Mouse (Mus musculus) liver, embryonic 15.5 days (tissue): ENCODE data around the gene Actn2. TPM values are rescaled to one million over a fixed set of nuclear protein-coding genes. Genes with fewer than 3 reads are reported as not detected.

Experiments used
- ATAC-seq: fragments of 200-750 bp; cut with Nextera tagmentation; 2 replicates; pipeline ENCODE4 v1.8.0; 2017; ENCODE audit warnings: moderate number of reproducible peaks, mild to moderate bottlenecking, moderate library complexity; ENCODE audit not compliant: insufficient read depth
- H3K27ac ChIP-seq: fragments of 300-500 bp; sonication (generic); replicated peaks from 2 replicates; pipeline ENCODE4 v1.5.1; 2015; ENCODE audit warnings: mild to moderate bottlenecking, inconsistent platforms
- H3K27me3 ChIP-seq: fragments of 300-500 bp; sonication (generic); 2 replicates; pipeline ENCODE4 v1.6.1; 2015; ENCODE audit warnings: mild to moderate bottlenecking, inconsistent platforms
- H3K36me3 ChIP-seq: fragments of 300-500 bp; sonication (generic); replicated peaks from 2 replicates; pipeline ENCODE4 v1.6.1; 2015; ENCODE audit warnings: moderate library complexity, mild to moderate bottlenecking, inconsistent platforms
- H3K4me1 ChIP-seq: fragments of 300-500 bp; sonication (generic); replicated peaks from 2 replicates; pipeline ENCODE4 v1.6.1; 2015; ENCODE audit warnings: inconsistent platforms
- H3K4me2 ChIP-seq: fragments of 300-500 bp; sonication (generic); 2 replicates; pipeline ENCODE4 v1.6.1; 2015; ENCODE audit warnings: moderate library complexity, mild to moderate bottlenecking, inconsistent platforms
- H3K4me3 ChIP-seq: fragments of 300-500 bp; sonication (generic); replicated peaks from 2 replicates; pipeline ENCODE4 v1.5.1; 2015; ENCODE audit warnings: mild to moderate bottlenecking, inconsistent platforms
- H3K9ac ChIP-seq: fragments of 300-500 bp; sonication (generic); 2 replicates; pipeline ENCODE4 v1.6.1; 2015; ENCODE audit warnings: moderate library complexity, mild to moderate bottlenecking, inconsistent platforms
- H3K9me3 ChIP-seq: fragments of 300-500 bp; sonication (generic); replicated peaks from 2 replicates; pipeline ENCODE4 v1.6.1; 2016; ENCODE audit warnings: inconsistent platforms
- WGBS: fragments of 180-500 bp; shearing (Covaris S2); methylation state at CpG from one replicate; pipeline ENCODE4 v1.1.7; 2015; ENCODE audit warnings: mixed read lengths; ENCODE audit not compliant: insufficient replicate concordance; 5-methylcytosine and 5-hydroxymethylcytosine counted together
- polyA plus RNA-seq: library from polyadenylated mRNA; unstranded; fragments of >200 nt; fragmentation: Nextera tagmentation; extraction: Ambion mirVana; gene quantifications from 2 replicates; pipeline ENCODE4 v1.2.1, GENCODE M21; 2015

The Actn2 gene
- polyA plus RNA-seq, 1 experiment from 2014 or later = 22.5 TPM

- WGBS = 50% methylated on average over 3 of the region's 3 CpGs
- Histone ChIP-seq H3K36me3 (no peaks in the 10 kb centered on the region), H3K4me2 (no peak overlapping the region), H3K4me1 (no peaks in the 10 kb centered on the region), H3K9ac (no peak overlapping the region), H3K4me3 (no peak overlapping the region), H3K27me3 (no peaks in the 10 kb centered on the region; the same call in 1 of the 2 replicates), H3K9me3 (no peaks in the 10 kb centered on the region), H3K27ac (no peak overlapping the region)
- ATAC-seq = no peak
Measured at GRCm38 (mm10) chr13:12346837-12347236, 6.3 kb upstream of the Actn2 start.

GRCm38 (mm10) chr13:12341447-12341846, 887 bp upstream of the Actn2 start:
- peaks cover 25% of the 10 kb centered on the region for H3K27me3 ChIP-seq
- WGBS = 14% methylated on average over 6 of the region's 6 CpGs
- H3K4me1 ChIP-seq = peaks cover 7% of the 10 kb centered on the region; the same call in 1 of the 2 replicates
- no peak overlapping the region for H3K4me2 ChIP-seq
- H3K9ac ChIP-seq = no peak overlapping the region
- H3K27ac ChIP-seq = no peak overlapping the region
- ATAC-seq = no peak
- no peaks in the 10 kb centered on the region for H3K9me3 ChIP-seq
- H3K4me3 ChIP-seq = no peak overlapping the region
- H3K36me3 ChIP-seq = no peaks in the 10 kb centered on the region

- H3K9me3 ChIP-seq = no peaks in the 10 kb centered on the region
- peaks cover 7% of the 10 kb centered on the region; the same call in 1 of the 2 replicates for H3K4me1 ChIP-seq
- ATAC-seq = no peak
Measured at GRCm38 (mm10) chr13:12339446-12339845, 1.1 kb downstream of the Actn2 start.

GRCm38 (mm10) chr13:12337752-12338151, 2.8 kb downstream of the Actn2 start:
- Histone ChIP-seq H3K4me1 (peaks cover 7% of the 10 kb centered on the region; the same call in 1 of the 2 replicates), H3K9ac (no peak overlapping the region), H3K36me3 (no peaks in the 10 kb centered on the region), H3K4me2 (no peak overlapping the region), H3K4me3 (no peak overlapping the region), H3K27ac (no peak overlapping the region), H3K9me3 (no peaks in the 10 kb centered on the region), H3K27me3 (peaks cover 25% of the 10 kb centered on the region)
- 63% methylated on average over 7 of the region's 7 CpGs for WGBS
- no peak for ATAC-seq

More at GRCm38 (mm10) chr13:12339446-12339845, 1.1 kb downstream of the Actn2 start:
- H3K27ac ChIP-seq = no peak overlapping the region
- H3K36me3 ChIP-seq = no peaks in the 10 kb centered on the region
- H3K9ac ChIP-seq = no peak overlapping the region
- no peak overlapping the region for H3K4me3 ChIP-seq
- H3K27me3 ChIP-seq = peaks cover 25% of the 10 kb centered on the region
- H3K4me2 ChIP-seq = no peak overlapping the region

- 51% methylated on average over 12 of the region's 12 CpGs for WGBS
- Histone ChIP-seq H3K4me1 (no peaks in the 10 kb centered on the region), H3K27ac (no peak overlapping the region), H3K9me3 (no peaks in the 10 kb centered on the region), H3K4me3 (no peak overlapping the region), H3K9ac (no peak overlapping the region), H3K4me2 (no peak overlapping the region), H3K27me3 (no peaks in the 10 kb centered on the region), H3K36me3 (no peaks in the 10 kb centered on the region)
- ATAC-seq = no peak
Measured at GRCm38 (mm10) chr13:12334016-12334415, 6.5 kb downstream of the Actn2 start.

DNA sequence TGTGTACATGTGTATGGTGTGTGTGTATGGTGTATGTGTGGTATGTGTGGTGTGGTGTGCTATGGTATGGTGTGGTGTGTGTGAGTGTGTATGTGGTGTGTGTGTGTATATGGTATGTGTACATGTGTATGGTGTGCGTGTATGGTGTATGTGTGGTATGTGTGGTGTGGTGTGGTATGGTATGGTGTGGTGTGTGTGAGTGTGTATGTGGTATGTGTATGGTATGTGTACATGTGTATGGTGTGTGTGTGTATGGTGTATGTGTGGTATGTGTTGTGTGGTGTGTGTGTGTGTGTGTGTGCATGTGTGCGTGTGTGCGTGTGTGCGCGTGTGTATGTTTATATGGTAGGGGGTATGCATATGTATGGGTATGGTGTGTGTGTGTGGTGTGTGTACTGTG, 9.0 kb downstream of the Actn2 start:
- 92% methylated on average over 5 of the region's 5 CpGs for WGBS

DNA sequence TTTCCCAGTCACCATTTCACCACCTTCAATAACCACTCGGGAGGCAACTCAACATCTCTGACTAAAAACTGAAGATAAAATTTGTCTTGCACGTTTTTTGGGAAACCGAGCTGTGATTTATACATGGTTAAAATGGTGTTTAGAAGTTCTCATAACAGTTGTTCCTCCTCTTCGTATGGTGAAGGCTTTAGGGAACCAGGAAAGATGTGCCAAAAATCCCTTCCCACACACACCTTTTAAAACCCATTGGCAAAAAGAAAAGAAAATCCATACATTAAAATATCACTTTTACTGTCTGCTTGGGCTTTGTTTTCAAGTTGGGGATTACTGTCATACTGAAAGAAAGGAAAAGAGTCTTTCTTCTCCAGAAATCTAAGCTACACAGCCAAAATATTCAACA, 12.2 kb downstream of the Actn2 start:
- no peaks in the 10 kb centered on the region for H3K9me3 ChIP-seq
- H3K27me3 ChIP-seq = no peaks in the 10 kb centered on the region
- 52% methylated on average over 4 of the region's 4 CpGs for WGBS
- H3K27ac ChIP-seq = no peak overlapping the region
- H3K9ac ChIP-seq = no peak overlapping the region
- no peak for ATAC-seq
- no peak overlapping the region for H3K4me3 ChIP-seq
- no peaks in the 10 kb centered on the region for H3K36me3 ChIP-seq
- no peak overlapping the region for H3K4me2 ChIP-seq
- H3K4me1 ChIP-seq = no peaks in the 10 kb centered on the region

More for the DNA sequence above, 9.0 kb downstream of the Actn2 start:
- Histone ChIP-seq H3K9ac (no peak overlapping the region), H3K4me2 (no peak overlapping the region), H3K27me3 (no peaks in the 10 kb centered on the region), H3K4me1 (no peaks in the 10 kb centered on the region), H3K4me3 (no peak overlapping the region), H3K36me3 (no peaks in the 10 kb centered on the region), H3K9me3 (no peaks in the 10 kb centered on the region), H3K27ac (no peak overlapping the region)
- no peak for ATAC-seq

DNA sequence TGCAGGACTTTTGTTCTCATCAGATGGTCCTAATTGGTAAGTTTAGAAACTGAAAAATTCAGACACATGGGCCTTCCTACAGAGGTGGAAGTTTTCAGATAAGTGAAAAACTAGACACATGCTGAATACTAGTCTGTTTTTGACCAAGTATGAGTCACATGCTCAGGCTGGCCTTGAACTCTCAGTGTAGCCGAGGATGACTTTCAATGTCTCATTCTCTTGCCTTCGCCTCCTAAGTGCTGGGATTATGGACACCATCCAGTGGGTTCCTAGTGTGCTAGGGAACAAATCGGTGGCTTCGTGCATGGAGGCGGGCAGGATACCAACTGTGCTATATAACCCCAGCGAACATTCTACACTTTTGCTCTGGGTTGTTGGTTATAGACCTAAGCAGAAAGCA, 13.0 kb downstream of the Actn2 start:
- Histone ChIP-seq H3K36me3 (no peaks in the 10 kb centered on the region), H3K4me1 (no peaks in the 10 kb centered on the region), H3K27ac (no peak overlapping the region), H3K4me3 (no peak overlapping the region), H3K9ac (no peak overlapping the region), H3K4me2 (no peak overlapping the region), H3K9me3 (no peaks in the 10 kb centered on the region), H3K27me3 (no peaks in the 10 kb centered on the region)
- no peak for ATAC-seq
- WGBS = 75% methylated on average over 6 of the region's 6 CpGs

DNA sequence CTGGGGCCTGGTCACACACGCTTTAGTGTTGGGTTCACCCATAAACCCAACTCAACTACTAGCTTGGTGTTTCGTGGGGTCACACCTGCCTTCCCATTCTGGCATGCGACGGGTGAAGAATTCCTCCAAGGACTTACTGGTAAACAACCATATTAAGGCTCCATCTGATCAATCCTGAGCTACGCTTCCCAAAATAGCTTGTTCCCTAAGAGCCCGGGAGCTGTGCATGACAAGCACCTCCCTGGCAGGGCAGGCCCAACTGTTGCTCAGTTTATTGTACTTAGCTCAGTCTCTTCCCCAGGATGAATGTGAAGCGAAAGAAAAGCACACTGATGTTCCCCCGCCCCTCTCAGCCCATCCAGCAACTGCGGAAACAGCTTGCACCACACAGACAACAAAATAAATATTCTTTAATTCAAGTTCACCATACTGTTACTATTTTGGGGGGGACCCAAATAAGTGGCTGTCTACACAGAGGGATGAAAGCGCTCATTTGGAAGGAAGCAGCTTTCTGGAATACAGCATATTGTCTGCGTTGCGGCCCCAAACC, 17.4 kb downstream of the Actn2 start:
- H3K4me2 ChIP-seq = no peak overlapping the region
- no peaks in the 10 kb centered on the region for H3K9me3 ChIP-seq
- H3K4me1 ChIP-seq = no peaks in the 10 kb centered on the region
- no peak overlapping the region for H3K4me3 ChIP-seq
- H3K36me3 ChIP-seq = no peaks in the 10 kb centered on the region
- no peak overlapping the region for H3K9ac ChIP-seq
- H3K27ac ChIP-seq = no peak overlapping the region
- ATAC-seq = no peak
- 71% methylated on average over 12 of the region's 12 CpGs for WGBS
- H3K27me3 ChIP-seq = no peaks in the 10 kb centered on the region

DNA sequence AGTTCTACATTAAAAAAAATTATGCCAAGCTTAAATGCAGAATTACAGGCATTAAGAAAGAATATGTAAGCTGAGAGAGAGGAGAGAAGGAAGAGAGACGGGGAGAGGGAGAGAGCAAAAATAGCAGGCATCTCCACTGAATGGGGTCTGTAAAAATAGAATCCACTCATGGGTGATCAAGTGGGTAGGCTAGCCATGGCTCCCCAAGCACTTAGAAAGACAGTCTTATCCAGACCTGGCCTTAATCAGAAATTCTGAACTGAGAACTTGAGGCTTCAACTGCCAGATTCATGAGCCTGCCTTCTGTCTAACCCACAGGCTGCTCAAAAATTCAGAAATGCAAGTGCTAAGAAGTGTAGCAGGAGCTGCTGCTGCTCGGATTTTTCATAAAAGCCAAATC, 20.4 kb downstream of the Actn2 start:
- H3K4me2 ChIP-seq = no peak overlapping the region
- H3K27me3 ChIP-seq = no peaks in the 10 kb centered on the region
- H3K4me1 ChIP-seq = no peaks in the 10 kb centered on the region
- no peak overlapping the region for H3K9ac ChIP-seq
- WGBS = 42% methylated on average over 2 of the region's 2 CpGs
- H3K4me3 ChIP-seq = no peak overlapping the region
- no peak for ATAC-seq
- H3K36me3 ChIP-seq = no peaks in the 10 kb centered on the region
- no peak overlapping the region for H3K27ac ChIP-seq
- no peaks in the 10 kb centered on the region for H3K9me3 ChIP-seq

- no peak overlapping the region for H3K9ac ChIP-seq
- H3K4me3 ChIP-seq = no peak overlapping the region
- H3K4me2 ChIP-seq = no peak overlapping the region
- no peak for ATAC-seq
- H3K9me3 ChIP-seq = no peaks in the 10 kb centered on the region
- no peaks in the 10 kb centered on the region for H3K36me3 ChIP-seq
- 44% methylated on average over 5 of the region's 5 CpGs for WGBS
- H3K4me1 ChIP-seq = no peaks in the 10 kb centered on the region
- no peaks in the 10 kb centered on the region for H3K27me3 ChIP-seq
- no peak overlapping the region for H3K27ac ChIP-seq
Measured at GRCm38 (mm10) chr13:12318017-12318416, 22.5 kb downstream of the Actn2 start.

- H3K36me3 ChIP-seq = no peaks in the 10 kb centered on the region
- H3K4me1 ChIP-seq = no peaks in the 10 kb centered on the region
- H3K27me3 ChIP-seq = no peaks in the 10 kb centered on the region
- H3K4me2 ChIP-seq = no peak overlapping the region
- 45% methylated on average over 6 of the region's 6 CpGs for WGBS
- no peak overlapping the region for H3K4me3 ChIP-seq
- ATAC-seq = no peak
- no peak overlapping the region for H3K27ac ChIP-seq
- H3K9ac ChIP-seq = no peak overlapping the region
- no peaks in the 10 kb centered on the region for H3K9me3 ChIP-seq
Measured at GRCm38 (mm10) chr13:12317191-12317765, 23.3 kb downstream of the Actn2 start.
